Mouse (Mus musculus): ENCODE data around the gene B4galnt3. TPM values are rescaled to one million over a fixed set of nuclear protein-coding genes. Genes with fewer than 3 reads are reported as not detected.
A peak's percentile ranks its signal among the peaks of the same experiment; 100 is the strongest.

The B4galnt3 gene
- polyA plus RNA-seq, 1 experiment from 2014 or later = 0.36 TPM

DNA sequence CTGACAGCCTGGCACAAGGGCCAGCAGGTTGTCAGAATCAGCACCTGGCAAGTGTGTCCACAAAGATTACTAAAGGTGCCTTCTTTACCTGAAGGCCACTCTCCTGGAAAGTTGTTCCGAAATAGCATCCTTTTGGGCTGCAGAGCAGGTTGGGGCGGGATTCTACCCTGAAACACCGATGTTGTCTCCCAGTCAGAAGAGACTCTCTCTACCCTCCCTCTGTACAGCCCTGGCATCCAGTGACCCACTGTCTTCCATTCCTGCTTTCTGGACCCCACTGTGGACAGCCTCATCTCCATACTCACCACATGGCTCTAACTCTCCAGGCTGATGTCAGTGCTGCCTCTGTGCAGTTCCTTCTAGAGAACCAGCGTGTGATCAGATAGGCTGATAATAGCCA lies 118.7 kb downstream of the B4galnt3 start:
- Histone ChIP-seq H3K9ac (ENCODE audit: low read length) (no peak overlapping the region), H3K9me3 (ENCODE audit: control insufficient read depth, low read length) (no peaks in the 10 kb centered on the region), H3K27me3 (ENCODE audit: control insufficient read depth, insufficient read depth, low read depth, low read length) (no peaks in the 10 kb centered on the region), H3K4me1 (replicated peaks; ENCODE audit: control insufficient read depth, insufficient read depth, low read length) (peaks cover 13% of the 10 kb centered on the region), H3K27ac (ENCODE audit: low read length) (no peak overlapping the region), H3K36me3 (ENCODE audit: control insufficient read depth, insufficient read depth, low read length) (no peaks in the 10 kb centered on the region), H3K4me3 (ENCODE audit: low read length) (no peak overlapping the region), H3K4me2 (ENCODE audit: low read depth, low read length) (no peak overlapping the region)
- no peak for ATAC-seq (ENCODE audit: low read depth)
- WGBS = 93% methylated on average over 4 of the region's 4 CpGs

DNA sequence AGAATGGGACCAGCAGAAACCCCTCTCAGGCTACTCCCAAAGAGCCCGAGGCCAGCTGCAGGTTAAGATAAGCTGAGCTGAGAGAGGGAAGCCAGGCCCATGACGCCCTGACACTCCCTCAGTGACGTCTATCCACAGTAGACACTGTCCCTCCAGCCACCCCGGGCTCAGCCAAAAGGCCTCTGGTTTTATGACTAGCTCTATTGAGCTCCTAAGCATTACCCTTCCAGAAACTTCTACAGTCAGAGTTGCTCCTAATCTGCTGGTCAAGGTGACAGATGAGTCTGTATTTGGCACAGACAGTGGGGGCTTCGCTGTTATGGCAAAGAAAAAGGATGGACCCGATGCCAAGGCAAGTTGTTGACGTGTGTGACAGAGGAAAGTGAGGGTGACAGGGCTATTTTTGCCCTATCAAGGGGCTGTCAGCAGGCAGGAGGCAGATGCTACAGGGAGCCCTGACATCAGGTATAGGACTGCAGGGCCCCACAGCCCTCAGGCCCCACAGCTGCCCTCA lies 119.7 kb downstream of the B4galnt3 start:
- H3K4me1 ChIP-seq (replicated peaks; ENCODE audit: control insufficient read depth, insufficient read depth, low read length) = peaks cover 13% of the 10 kb centered on the region
- 40% methylated on average over 7 of the region's 7 CpGs for WGBS
- H3K9me3 ChIP-seq (ENCODE audit: control insufficient read depth, low read length) = no peaks in the 10 kb centered on the region
- peak; percentile 53; the same call in 1 of the 2 replicates for ATAC-seq (ENCODE audit: low read depth)
- no peak overlapping the region for H3K4me3 ChIP-seq (ENCODE audit: low read length)
- H3K9ac ChIP-seq (ENCODE audit: low read length) = no peak overlapping the region
- no peaks in the 10 kb centered on the region for H3K27me3 ChIP-seq (ENCODE audit: control insufficient read depth, insufficient read depth, low read depth, low read length)
- H3K4me2 ChIP-seq (ENCODE audit: low read depth, low read length) = no peak overlapping the region
- H3K27ac ChIP-seq (ENCODE audit: low read length) = no peak overlapping the region
- H3K36me3 ChIP-seq (ENCODE audit: control insufficient read depth, insufficient read depth, low read length) = no peaks in the 10 kb centered on the region

DNA sequence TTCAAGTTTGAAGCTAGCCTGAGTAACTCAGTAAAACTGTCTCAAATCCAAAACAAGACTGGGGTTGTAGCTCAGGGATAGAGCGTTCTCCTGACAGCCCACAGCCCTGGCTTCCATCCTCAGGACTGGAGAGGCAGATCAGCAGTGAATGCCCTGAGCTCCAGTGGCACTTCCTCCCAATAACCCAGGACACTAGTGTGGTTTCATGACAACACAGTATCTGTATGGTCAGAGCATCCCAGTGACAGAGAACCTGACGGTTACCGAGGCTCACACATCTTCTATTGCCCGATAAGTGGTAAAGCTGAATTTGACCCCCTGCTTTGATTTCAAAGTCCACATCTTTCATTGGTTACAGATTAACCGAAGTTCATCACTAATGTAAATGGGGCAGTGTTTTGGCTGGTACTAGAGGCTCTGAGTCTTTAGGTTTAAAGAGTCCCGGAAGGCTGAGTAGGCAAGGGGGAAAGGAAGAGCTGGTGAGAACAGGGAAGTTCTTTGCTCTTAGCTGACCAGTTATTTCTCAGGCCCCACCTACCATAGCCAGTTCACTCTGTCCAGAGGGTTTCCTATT lies 120.2 kb downstream of the B4galnt3 start:
- Histone ChIP-seq H3K4me1 (replicated peaks; ENCODE audit: control insufficient read depth, insufficient read depth, low read length) (peaks cover 13% of the 10 kb centered on the region), H3K36me3 (ENCODE audit: control insufficient read depth, insufficient read depth, low read length) (no peaks in the 10 kb centered on the region), H3K9ac (ENCODE audit: low read length) (no peak overlapping the region), H3K9me3 (ENCODE audit: control insufficient read depth, low read length) (no peaks in the 10 kb centered on the region), H3K4me3 (ENCODE audit: low read length) (no peak overlapping the region), H3K4me2 (ENCODE audit: low read depth, low read length) (no peak overlapping the region), H3K27me3 (ENCODE audit: control insufficient read depth, insufficient read depth, low read depth, low read length) (no peaks in the 10 kb centered on the region), H3K27ac (ENCODE audit: low read length) (no peak overlapping the region)
- no peak for ATAC-seq (ENCODE audit: low read depth)
- WGBS = 44% methylated on average over 6 of the region's 6 CpGs

DNA sequence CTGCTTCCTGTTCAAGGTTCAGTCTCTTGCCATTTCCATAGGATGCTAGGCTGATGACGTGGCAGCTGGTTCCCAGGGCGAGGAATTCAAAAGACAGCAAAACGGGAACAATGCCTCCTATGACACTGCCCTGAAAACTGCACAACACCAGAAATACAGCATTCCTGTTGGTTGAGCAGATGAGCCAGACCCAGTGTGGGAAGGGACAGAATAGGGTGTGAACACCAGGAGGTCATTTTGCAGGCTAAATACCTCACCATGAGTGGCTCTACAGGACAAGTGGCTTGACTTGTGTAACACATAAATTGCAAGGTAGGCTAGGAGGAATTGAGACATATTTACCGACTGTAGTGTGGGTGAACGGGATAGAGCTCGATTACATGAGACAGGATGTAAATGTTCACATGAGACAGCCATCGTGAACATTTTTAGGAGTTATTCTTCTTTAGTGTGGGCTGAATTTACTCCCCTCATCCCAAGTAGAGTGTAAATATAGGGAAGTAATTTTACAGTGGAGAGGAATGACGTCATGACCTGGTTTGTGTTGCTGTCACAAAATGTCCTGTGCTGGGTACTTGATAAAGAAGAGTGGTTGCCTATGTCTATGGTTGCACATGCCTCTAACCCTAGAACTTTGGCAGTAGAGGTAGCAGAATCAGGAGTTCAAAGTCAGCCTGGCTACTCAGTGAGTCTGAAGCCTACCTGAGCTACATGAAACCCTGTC lies 121.9 kb downstream of the B4galnt3 start:
- H3K4me1 ChIP-seq (replicated peaks; ENCODE audit: control insufficient read depth, insufficient read depth, low read length) = peaks cover 13% of the 10 kb centered on the region
- WGBS = 51% methylated on average over 8 of the region's 8 CpGs
- peak; percentile 83 for ATAC-seq (ENCODE audit: low read depth)

DNA sequence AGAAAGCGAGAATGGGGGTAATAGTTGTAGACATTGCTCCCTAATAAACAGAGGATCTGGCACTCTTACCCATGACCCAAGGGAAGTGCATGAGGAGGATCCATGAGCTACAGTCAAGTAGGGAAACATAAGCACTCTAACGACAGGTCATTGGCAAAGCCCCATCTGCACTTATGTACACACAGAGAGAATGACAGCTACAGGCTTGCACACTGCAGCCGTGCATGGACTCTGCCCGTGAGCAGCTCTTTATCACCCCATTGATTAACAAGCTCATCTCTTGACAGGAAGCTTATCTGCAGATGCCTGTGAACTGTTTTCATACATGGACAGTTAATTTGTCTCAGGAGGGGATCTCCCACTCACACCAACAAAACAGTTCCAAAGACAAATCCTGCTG lies 126.8 kb downstream of the B4galnt3 start:
- H3K36me3 ChIP-seq (ENCODE audit: control insufficient read depth, insufficient read depth, low read length) = no peaks in the 10 kb centered on the region
- H3K4me3 ChIP-seq (ENCODE audit: low read length) = no peak overlapping the region
- 33% methylated on average over 4 of the region's 4 CpGs for WGBS
- H3K4me1 ChIP-seq (replicated peaks; ENCODE audit: control insufficient read depth, insufficient read depth, low read length) = peaks cover 2% of the 10 kb centered on the region
- ATAC-seq (ENCODE audit: low read depth) = no peak
- no peak overlapping the region for H3K4me2 ChIP-seq (ENCODE audit: low read depth, low read length)
- no peak overlapping the region for H3K27ac ChIP-seq (ENCODE audit: low read length)
- H3K9ac ChIP-seq (ENCODE audit: low read length) = no peak overlapping the region
- H3K27me3 ChIP-seq (ENCODE audit: control insufficient read depth, insufficient read depth, low read depth, low read length) = no peaks in the 10 kb centered on the region
- no peaks in the 10 kb centered on the region for H3K9me3 ChIP-seq (ENCODE audit: control insufficient read depth, low read length)

More for the DNA sequence above, 121.9 kb downstream of the B4galnt3 start:
- H3K36me3 ChIP-seq (ENCODE audit: control insufficient read depth, insufficient read depth, low read length) = no peaks in the 10 kb centered on the region
- H3K27ac ChIP-seq (ENCODE audit: low read length) = peak overlapping the region; percentile 58
- H3K4me2 ChIP-seq (ENCODE audit: low read depth, low read length) = no peak overlapping the region
- H3K9me3 ChIP-seq (ENCODE audit: control insufficient read depth, low read length) = no peaks in the 10 kb centered on the region
- H3K27me3 ChIP-seq (ENCODE audit: control insufficient read depth, insufficient read depth, low read depth, low read length) = no peaks in the 10 kb centered on the region
- no peak overlapping the region for H3K4me3 ChIP-seq (ENCODE audit: low read length)
- H3K9ac ChIP-seq (ENCODE audit: low read length) = no peak overlapping the region

DNA sequence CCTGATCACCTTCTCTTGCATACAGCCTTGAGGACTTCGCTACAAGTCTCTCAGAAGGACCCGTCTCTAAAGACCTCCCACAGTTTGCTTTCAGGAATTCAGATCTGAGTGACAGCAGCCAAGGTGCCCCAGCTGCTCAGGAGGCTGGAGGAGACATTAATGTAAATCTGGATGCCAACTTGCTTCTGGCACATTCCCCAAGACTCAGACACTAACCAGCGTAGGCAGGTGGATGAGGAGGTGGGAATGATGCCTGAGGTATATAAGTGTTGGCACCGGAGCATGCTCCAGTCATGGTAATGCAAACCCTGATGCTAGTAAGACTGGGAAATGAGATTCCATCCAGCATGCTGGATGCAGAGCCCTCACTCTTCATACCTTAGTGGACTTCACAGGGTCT lies 129.6 kb downstream of the B4galnt3 start:
- Histone ChIP-seq H3K4me3 (ENCODE audit: low read length) (no peak overlapping the region), H3K27ac (ENCODE audit: low read length) (no peak overlapping the region), H3K36me3 (ENCODE audit: control insufficient read depth, insufficient read depth, low read length) (no peaks in the 10 kb centered on the region), H3K4me2 (ENCODE audit: low read depth, low read length) (no peak overlapping the region), H3K4me1 (replicated peaks; ENCODE audit: control insufficient read depth, insufficient read depth, low read length) (peaks cover 2% of the 10 kb centered on the region), H3K9ac (ENCODE audit: low read length) (no peak overlapping the region), H3K27me3 (ENCODE audit: control insufficient read depth, insufficient read depth, low read depth, low read length) (no peaks in the 10 kb centered on the region), H3K9me3 (ENCODE audit: control insufficient read depth, low read length) (no peaks in the 10 kb centered on the region)
- ATAC-seq (ENCODE audit: low read depth) = no peak
- WGBS = 76% methylated on average over 4 of the region's 4 CpGs

DNA sequence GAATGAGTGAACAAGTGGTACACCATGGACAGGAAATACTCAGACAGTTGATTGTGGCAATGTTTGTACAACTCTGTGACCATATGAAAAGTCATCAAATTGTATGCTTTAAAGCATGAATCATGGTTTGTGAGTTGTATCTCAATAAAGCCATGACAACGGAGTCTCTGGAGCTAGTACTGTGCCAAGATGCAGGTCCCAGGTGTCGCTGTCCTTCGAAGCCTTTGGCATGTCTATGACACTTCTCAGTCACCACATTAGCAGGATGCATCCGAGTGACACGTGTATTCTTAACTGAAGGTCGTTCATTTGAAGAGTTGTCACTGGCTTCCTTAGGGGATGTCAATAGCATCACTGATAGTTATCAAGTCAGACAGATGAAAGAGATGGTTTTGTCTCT lies 131.4 kb downstream of the B4galnt3 start:
- WGBS = 51% methylated on average over 6 of the region's 6 CpGs

DNA sequence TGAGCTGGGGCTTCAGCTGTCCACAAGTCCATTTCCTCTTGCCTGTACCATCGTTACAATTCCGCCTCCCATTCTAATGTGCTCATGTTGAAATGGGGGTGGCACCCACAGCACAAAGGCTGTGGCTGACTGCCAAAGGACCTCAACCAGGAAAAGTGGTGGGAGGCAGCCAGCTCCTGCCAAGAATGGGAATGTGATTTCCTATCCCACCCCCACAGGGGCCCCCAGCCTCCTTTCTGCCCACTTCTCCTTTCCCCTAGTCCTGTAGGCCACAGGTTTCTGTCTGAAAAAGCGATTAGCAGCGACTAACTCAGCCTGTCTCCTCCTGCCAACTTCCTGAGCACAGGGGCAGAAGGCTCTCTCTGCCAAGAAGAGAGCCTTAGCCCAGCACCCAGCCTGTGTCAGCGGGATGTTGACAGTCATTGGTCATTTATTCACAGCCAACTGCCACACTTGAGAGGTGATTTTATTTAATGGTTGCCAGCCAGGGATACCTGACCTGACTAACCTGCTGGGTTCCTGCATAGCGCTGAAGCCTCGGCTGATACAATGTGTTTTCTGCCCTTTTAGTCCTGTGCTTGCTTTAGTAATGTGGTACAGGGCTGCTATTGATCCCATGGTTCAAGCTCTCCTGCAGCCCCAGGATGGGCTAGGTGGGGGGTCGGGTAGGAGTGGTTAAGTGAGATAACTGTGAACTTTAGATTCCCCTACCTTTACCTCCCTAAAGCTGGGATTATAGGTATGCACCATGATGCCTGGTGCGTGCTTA lies 135.0 kb downstream of the B4galnt3 start:
- Histone ChIP-seq H3K4me2 (ENCODE audit: low read depth, low read length) (no peak overlapping the region), H3K4me3 (ENCODE audit: low read length) (no peak overlapping the region), H3K9me3 (ENCODE audit: control insufficient read depth, low read length) (no peaks in the 10 kb centered on the region), H3K9ac (ENCODE audit: low read length) (peak overlapping the region; percentile 3; the same call in 1 of the 2 replicates), H3K27me3 (ENCODE audit: control insufficient read depth, insufficient read depth, low read depth, low read length) (no peaks in the 10 kb centered on the region), H3K36me3 (ENCODE audit: control insufficient read depth, insufficient read depth, low read length) (no peaks in the 10 kb centered on the region), H3K4me1 (replicated peaks; ENCODE audit: control insufficient read depth, insufficient read depth, low read length) (peaks cover 13% of the 10 kb centered on the region), H3K27ac (ENCODE audit: low read length) (peak overlapping the region; percentile 90)
- ATAC-seq (ENCODE audit: low read depth) = peak; percentile 89
- WGBS = 23% methylated on average over 9 of the region's 9 CpGs

More for the DNA sequence above, 131.4 kb downstream of the B4galnt3 start:
- no peaks in the 10 kb centered on the region for H3K27me3 ChIP-seq (ENCODE audit: control insufficient read depth, insufficient read depth, low read depth, low read length)
- no peak overlapping the region for H3K9ac ChIP-seq (ENCODE audit: low read length)
- no peaks in the 10 kb centered on the region for H3K9me3 ChIP-seq (ENCODE audit: control insufficient read depth, low read length)
- no peaks in the 10 kb centered on the region for H3K36me3 ChIP-seq (ENCODE audit: control insufficient read depth, insufficient read depth, low read length)
- H3K27ac ChIP-seq (ENCODE audit: low read length) = no peak overlapping the region
- H3K4me2 ChIP-seq (ENCODE audit: low read depth, low read length) = no peak overlapping the region
- H3K4me1 ChIP-seq (replicated peaks; ENCODE audit: control insufficient read depth, insufficient read depth, low read length) = peaks cover 13% of the 10 kb centered on the region
- H3K4me3 ChIP-seq (ENCODE audit: low read length) = no peak overlapping the region
- no peak for ATAC-seq (ENCODE audit: low read depth)

DNA sequence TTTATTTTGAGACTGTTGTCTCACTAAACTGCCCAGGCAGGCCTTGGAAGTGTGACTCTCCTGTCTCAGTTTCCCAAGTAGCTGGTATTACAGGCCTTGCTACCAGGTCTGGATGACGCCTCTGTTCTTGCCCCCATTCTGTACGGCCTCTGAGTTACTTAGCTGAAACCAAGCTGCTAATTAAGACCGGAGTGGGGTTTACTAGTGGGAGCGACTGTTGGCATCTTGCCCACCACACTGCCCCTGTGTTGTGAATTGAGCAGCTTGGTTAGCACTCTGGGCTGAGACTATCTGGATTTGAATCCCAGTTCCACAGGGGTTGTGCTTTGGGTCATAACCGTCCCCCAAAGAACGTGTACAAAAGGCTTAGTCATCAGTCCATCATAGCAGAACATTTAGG lies 136.9 kb downstream of the B4galnt3 start:
- H3K9me3 ChIP-seq (ENCODE audit: control insufficient read depth, low read length) = no peaks in the 10 kb centered on the region

More for the DNA sequence above, 136.9 kb downstream of the B4galnt3 start:
- Histone ChIP-seq H3K27ac (ENCODE audit: low read length) (no peak overlapping the region), H3K9ac (ENCODE audit: low read length) (no peak overlapping the region), H3K4me1 (replicated peaks; ENCODE audit: control insufficient read depth, insufficient read depth, low read length) (peaks cover 13% of the 10 kb centered on the region), H3K4me2 (ENCODE audit: low read depth, low read length) (no peak overlapping the region), H3K4me3 (ENCODE audit: low read length) (no peak overlapping the region), H3K36me3 (ENCODE audit: control insufficient read depth, insufficient read depth, low read length) (no peaks in the 10 kb centered on the region), H3K27me3 (ENCODE audit: control insufficient read depth, insufficient read depth, low read depth, low read length) (no peaks in the 10 kb centered on the region)
- no peak for ATAC-seq (ENCODE audit: low read depth)
- 66% methylated on average over 6 of the region's 6 CpGs for WGBS

All from lung, embryonic 16.5 days (tissue).